Mouse (Mus musculus) embryonic facial prominence, embryonic 14.5 days (tissue): ENCODE measurements around the gene Gm867. TPM values are rescaled to one million over a fixed set of nuclear protein-coding genes. Genes with fewer than 3 reads are reported as not detected.

Experiments used
- ATAC-seq: fragments of 200-750 bp; cut with Nextera tagmentation; 2 replicates; pipeline ENCODE4 v1.8.0; 2017; ENCODE audit warnings: low read depth, moderate number of reproducible peaks, moderate TSS enrichment
- DNase-seq: peaks from one replicate; pipeline ENCODE4 v3.0.0-alpha.2; 2015; ENCODE audit warnings: low spot score
- H3K27ac ChIP-seq: fragments of 300-500 bp; sonication (generic); replicated peaks from 2 replicates; pipeline ENCODE4 v1.5.1; 2014; ENCODE audit warnings: low read depth, mild to moderate bottlenecking, low read length, moderate library complexity
- H3K27me3 ChIP-seq: fragments of 300-500 bp; sonication (generic); replicated peaks from 2 replicates; pipeline ENCODE4 v1.6.1; 2014; ENCODE audit warnings: low read length; ENCODE audit not compliant: control insufficient read depth, insufficient read depth
- H3K36me3 ChIP-seq: fragments of 300-500 bp; sonication (generic); 2 replicates; pipeline ENCODE4 v1.6.1; 2014; ENCODE audit warnings: low read length, mixed read lengths; ENCODE audit not compliant: control insufficient read depth, insufficient read depth
- H3K4me1 ChIP-seq: fragments of 300-500 bp; sonication (generic); 2 replicates; pipeline ENCODE4 v1.6.1; 2014; ENCODE audit warnings: antibody characterized with exemption, low read length; ENCODE audit not compliant: control insufficient read depth, insufficient read depth
- H3K4me2 ChIP-seq: fragments of 300-500 bp; sonication (generic); 2 replicates; pipeline ENCODE4 v1.6.1; 2014; ENCODE audit warnings: low read depth, mild to moderate bottlenecking, low read length, moderate library complexity, mixed read lengths
- H3K4me3 ChIP-seq: fragments of 300-500 bp; sonication (generic); 2 replicates; pipeline ENCODE4 v1.5.1; 2014; ENCODE audit warnings: low read depth, mild to moderate bottlenecking, low read length
- H3K9ac ChIP-seq: fragments of 300-500 bp; sonication (generic); 2 replicates; pipeline ENCODE4 v1.6.1; 2014; ENCODE audit warnings: low read depth, mild to moderate bottlenecking, low read length, moderate library complexity, mixed read lengths
- H3K9me3 ChIP-seq: fragments of 300-500 bp; sonication (generic); 2 replicates; pipeline ENCODE4 v1.6.1; 2016; ENCODE audit warnings: low read length; ENCODE audit not compliant: control insufficient read depth
- WGBS: fragments of 180-500 bp; shearing (Covaris S2); extraction: QIAGEN DNeasy Blood & Tissue Kit; methylation state at CpG from one replicate; pipeline ENCODE4 v1.1.7; 2014; 5-methylcytosine and 5-hydroxymethylcytosine counted together
- polyA plus RNA-seq: library from polyadenylated mRNA; unstranded; fragments of >200 nt; fragmentation: Nextera tagmentation; extraction: Ambion mirVana; gene quantifications from 2 replicates; pipeline ENCODE4 v1.2.1, GENCODE M21; 2014

The Gm867 gene
- polyA plus RNA-seq, 1 experiment from 2014 or later, result 0.24 TPM

- H3K27me3 ChIP-seq, result peaks cover 11% of the 10 kb centered on the region
- no peak overlapping the region for H3K9ac ChIP-seq
- 70% methylated on average over 9 of the region's 9 CpGs for WGBS
- H3K9me3 ChIP-seq, result no peaks in the 10 kb centered on the region
- no peak overlapping the region for H3K27ac ChIP-seq
- ATAC-seq (no peak), DNase-seq (no peak)
- no peaks in the 10 kb centered on the region for H3K36me3 ChIP-seq
- H3K4me3 ChIP-seq, result no peak overlapping the region
- H3K4me1 ChIP-seq, result no peaks in the 10 kb centered on the region
- H3K4me2 ChIP-seq, result no peak overlapping the region
These were observed 761 bp upstream of the Gm867 start for GRCm38 (mm10) chr10:75941042-75941824.

DNA sequence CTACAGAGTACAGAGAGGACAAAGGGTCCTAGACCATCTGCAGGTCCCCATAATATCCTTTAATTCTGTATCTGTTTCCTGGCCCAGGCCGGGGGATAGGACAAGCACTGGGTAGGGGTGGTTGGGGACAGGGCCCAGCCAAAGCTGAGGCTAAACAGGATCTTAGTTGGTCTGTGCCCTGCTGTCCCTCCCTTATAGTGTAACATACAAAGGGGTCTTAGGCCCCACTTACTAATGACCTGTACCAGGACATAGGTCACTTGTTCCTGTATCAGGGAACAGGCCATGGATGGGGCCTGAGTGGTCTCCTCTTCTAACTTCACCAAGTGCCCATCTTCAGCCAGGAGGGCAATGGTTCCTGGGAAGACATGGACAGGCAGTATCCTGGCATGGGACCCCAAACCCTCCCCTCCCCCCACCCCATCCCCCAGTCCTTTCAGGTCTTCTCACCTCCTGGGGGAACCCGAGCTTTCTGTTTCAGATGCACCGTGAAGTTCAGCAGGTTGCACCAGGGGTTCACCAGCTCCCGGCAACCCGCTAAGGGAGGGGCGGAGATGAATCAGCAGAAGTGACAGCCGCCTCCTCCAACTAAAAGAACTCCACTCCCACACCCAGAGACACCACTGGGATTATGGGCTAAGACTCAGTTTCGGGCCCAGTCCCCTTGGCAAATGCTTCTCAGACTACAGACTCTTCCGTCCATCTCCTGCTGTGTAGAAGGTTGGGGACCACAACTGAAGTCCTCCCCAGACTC is 814 bp downstream of the Gm867 start:
- Histone ChIP-seq H3K4me2 (no peak overlapping the region), H3K27ac (no peak overlapping the region)
- 51% methylated on average over 9 of the region's 9 CpGs for WGBS

DNA sequence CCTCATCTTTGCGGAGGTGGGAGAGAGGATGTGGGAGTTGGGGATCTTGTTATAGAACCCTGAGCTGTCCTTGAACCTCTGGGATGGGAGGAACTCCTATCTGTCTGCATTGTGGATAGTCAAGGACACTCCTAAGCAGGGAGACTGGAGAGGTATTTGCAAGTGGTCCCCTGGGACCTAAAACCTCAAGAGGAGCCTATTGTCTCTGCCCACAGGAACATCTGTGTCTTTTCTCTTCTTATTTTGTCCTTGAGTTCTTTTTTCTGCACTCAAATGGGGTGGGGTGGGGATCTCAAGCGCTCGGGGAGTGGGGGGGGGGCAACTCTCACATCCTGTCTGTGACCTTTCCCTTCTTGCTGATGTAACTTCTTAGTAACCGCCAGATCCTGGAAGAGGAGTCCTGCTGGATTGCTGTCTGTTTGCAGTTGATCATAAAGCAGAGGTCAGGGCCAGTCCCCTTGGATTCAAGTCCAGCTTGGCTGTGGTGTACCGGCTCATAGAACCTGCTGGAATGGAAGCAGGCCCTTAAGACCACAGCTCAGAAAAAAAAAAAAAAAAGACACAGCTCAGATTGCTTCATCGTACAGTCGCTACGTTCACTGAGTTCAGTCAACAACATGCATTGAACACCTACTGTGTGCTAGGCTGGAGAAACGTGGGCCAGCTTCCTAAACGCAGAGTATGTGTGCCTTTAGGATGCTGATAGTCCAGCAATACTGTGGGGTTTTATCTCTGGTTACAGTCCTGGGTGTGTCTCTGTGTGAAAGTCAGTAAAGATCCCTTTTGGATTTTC is 2.4 kb downstream of the Gm867 start:
- 53% methylated on average over 10 of the region's 10 CpGs for WGBS
- Histone ChIP-seq H3K9ac (no peak overlapping the region), H3K36me3 (no peaks in the 10 kb centered on the region), H3K4me3 (no peak overlapping the region), H3K27ac (no peak overlapping the region), H3K9me3 (no peaks in the 10 kb centered on the region), H3K4me1 (peaks cover 2% of the 10 kb centered on the region; the same call in 1 of the 2 replicates), H3K4me2 (no peak overlapping the region), H3K27me3 (peaks cover 20% of the 10 kb centered on the region)
- ATAC-seq, result no peak
- DNase-seq, result no peak

More for the DNA sequence above, 814 bp downstream of the Gm867 start:
- Histone ChIP-seq H3K36me3 (no peaks in the 10 kb centered on the region), H3K9ac (no peak overlapping the region), H3K27me3 (peaks cover 20% of the 10 kb centered on the region), H3K4me3 (no peak overlapping the region), H3K9me3 (no peaks in the 10 kb centered on the region), H3K4me1 (no peaks in the 10 kb centered on the region)
- no peak for DNase-seq
- no peak for ATAC-seq

DNA sequence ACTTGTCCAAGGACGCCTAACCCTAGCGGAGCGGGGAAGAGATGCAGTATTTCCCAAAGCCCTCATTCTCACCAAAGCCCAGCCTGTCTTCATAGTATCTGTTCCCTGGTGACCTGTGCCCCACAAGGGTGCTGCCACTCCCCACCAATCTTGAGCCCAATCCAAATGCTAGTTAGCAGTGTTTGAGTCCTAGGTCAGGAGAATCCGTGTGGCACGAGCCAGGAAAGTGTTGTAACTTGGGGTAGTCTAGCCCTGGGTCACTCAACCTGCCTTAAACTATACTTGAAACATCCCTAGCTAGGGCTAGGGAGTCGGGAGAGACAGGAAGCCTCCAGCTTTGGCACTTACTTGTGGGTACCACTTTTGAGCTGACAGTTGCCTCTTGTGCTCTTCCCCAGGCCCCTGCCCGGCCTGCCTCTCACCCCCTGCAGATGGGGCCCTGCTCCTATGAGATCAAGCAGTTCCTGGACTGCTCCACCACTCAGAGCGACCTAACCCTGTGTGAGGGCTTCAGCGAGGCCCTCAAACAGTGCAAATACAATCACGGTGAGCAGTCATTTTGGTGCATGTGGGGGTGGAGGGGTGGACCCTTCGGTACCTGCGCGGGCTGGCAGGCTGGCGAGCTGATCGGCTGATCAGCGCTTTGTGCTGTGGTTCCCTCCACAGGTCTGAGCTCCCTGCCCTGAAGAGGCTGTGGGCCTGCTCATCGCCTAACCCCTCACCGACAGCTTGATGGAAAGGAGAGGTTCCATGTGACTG is 3.4 kb downstream of the Gm867 start:
- H3K4me3 ChIP-seq, result no peak overlapping the region
- WGBS, result 43% methylated on average over 18 of the region's 18 CpGs
- no peak for ATAC-seq

GRCm38 (mm10) chr10:75935680-75936541 is 4.6 kb downstream of the Gm867 start, which contains the start of gene Mmp11:
Mmp11 (minus strand) TSS chr10:75936496.
- DNase-seq, result peak; percentile 86
- Histone ChIP-seq H3K4me3 (peak within 1 kb of the TSS; percentile 47), H3K4me2 (peak within 1 kb of the TSS; percentile 87), H3K27me3 (peaks cover 20% of the 10 kb centered on the region), H3K9ac (peak within 1 kb of the TSS; percentile 54), H3K9me3 (no peaks in the 10 kb centered on the region), H3K36me3 (no peaks in the 10 kb centered on the region), H3K27ac (no peak within 1 kb of the TSS), H3K4me1 (peaks cover 17% of the 10 kb centered on the region)
- ATAC-seq, result peak; percentile 58
- 4% methylated on average over 44 of the region's 51 CpGs for WGBS

More for the DNA sequence above, 3.4 kb downstream of the Gm867 start:
- no peak overlapping the region for H3K27ac ChIP-seq
- no peaks in the 10 kb centered on the region for H3K9me3 ChIP-seq
- no peak for DNase-seq
- no peak overlapping the region for H3K9ac ChIP-seq
- peaks cover 8% of the 10 kb centered on the region for H3K4me1 ChIP-seq
- no peaks in the 10 kb centered on the region for H3K36me3 ChIP-seq
- H3K4me2 ChIP-seq, result no peak overlapping the region
- H3K27me3 ChIP-seq, result peaks cover 20% of the 10 kb centered on the region

DNA sequence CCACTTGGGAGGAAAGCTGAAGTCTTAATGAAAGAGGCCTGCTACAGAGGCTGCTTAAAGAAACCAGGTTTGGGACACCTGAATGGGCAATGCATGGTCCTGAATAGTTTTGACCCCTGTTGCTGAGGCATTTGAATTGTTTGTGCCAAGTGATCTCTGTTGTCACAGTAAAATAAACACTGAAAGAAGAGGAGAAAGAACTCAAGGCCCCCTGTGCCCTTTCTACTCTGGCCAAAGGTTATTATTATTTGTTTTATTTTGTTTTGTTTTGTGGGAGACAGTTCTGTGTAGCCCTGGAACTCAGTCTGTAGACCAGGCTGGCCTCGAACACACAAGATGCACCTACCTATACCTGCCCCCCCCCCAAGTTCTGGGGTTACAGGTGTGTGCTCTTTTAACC is 5.5 kb downstream of the Gm867 start:
- H3K9me3 ChIP-seq, result no peaks in the 10 kb centered on the region
- H3K4me1 ChIP-seq, result peaks cover 25% of the 10 kb centered on the region
- peak overlapping the region; percentile 87 for H3K4me2 ChIP-seq
- 86% methylated on average over 1 of the region's 1 CpGs for WGBS
- H3K36me3 ChIP-seq, result no peaks in the 10 kb centered on the region
- ATAC-seq, result no peak
- H3K4me3 ChIP-seq, result peak overlapping the region; percentile 47; the same call in 1 of the 2 replicates
- H3K27me3 ChIP-seq, result peaks cover 20% of the 10 kb centered on the region
- DNase-seq, result no peak
- no peak overlapping the region for H3K27ac ChIP-seq
- no peak overlapping the region for H3K9ac ChIP-seq

DNA sequence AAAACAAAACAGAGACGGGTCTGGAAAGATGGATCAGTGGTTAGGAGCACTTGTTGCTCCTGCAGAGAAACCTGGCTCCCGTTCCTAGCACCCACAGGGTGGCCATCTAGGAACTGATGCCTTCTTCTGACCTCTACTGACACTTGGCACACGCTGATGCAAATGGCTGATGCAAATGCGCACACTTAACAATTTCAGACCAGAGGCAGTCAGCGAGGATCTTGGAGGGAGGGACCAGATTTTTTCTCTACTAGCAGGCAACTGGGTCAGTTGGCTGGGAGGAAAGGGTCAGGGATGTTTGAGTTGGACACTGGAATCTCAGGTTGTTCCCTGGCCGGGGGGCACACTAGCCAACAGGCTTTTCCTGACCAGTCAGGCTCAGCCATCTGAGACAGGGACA is 7.6 kb downstream of the Gm867 start, which contains the start of gene Chchd10:
Chchd10 (plus strand) TSS at position 240 of the 400 bp plus-strand sequence.
- ATAC-seq (no peak), DNase-seq (no peak)
- peak within 1 kb of the TSS; percentile 60 for H3K4me3 ChIP-seq
- 19% methylated on average over 6 of the region's 6 CpGs for WGBS
- H3K4me2 ChIP-seq, result peak within 1 kb of the TSS; percentile 88
- H3K36me3 ChIP-seq, result peaks cover 5% of the 10 kb centered on the region
- no peaks in the 10 kb centered on the region for H3K9me3 ChIP-seq
- H3K9ac ChIP-seq, result peak within 1 kb of the TSS; percentile 88
- peak within 1 kb of the TSS; percentile 84 for H3K27ac ChIP-seq
- H3K27me3 ChIP-seq, result peaks cover 20% of the 10 kb centered on the region
- H3K4me1 ChIP-seq, result peaks cover 30% of the 10 kb centered on the region
